Mouse (Mus musculus) cerebellum, postnatal 25 days (tissue): ENCODE measurements at regions not wholly inside any gene's neighbourhood (a gene's known extent, or its start where the extent isn't known, plus 50 kb on each side); places are given as distances from the start of the nearest gene placed in this dataset.
"Not testable (repeated sequence)": the region's sequence is repeated elsewhere in the genome, so short reads cannot be mapped to it uniquely, and the experiment has no call there.

Source experiments
- DNase-seq, 2 experiments: peaks; one replicate each; pipeline ENCODE4 v3.0.0; 2021; ENCODE audit warnings: mixed read lengths in 2 of 2

DNA sequence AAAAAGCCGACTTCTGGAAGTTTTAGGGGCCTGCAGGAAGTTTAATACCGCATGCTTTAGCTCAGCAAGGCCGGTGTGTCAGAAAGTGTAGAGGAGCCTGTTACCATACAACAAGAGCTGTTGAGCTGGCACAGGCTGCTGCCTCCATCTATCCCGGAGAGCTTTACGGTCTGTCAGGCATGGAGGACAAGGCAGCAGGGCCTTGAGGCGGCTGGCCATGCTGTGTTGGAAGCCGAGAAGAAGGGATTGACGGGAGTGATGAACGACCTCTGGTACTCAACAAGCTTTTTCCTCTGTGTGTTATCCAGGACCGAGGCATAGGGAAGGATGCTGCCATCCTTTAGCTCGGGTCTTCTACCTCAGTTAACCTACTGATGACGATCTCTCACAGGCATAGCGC lies 146.8 kb upstream of the Mocs1 start:
- DNase-seq, result no peak

DNA sequence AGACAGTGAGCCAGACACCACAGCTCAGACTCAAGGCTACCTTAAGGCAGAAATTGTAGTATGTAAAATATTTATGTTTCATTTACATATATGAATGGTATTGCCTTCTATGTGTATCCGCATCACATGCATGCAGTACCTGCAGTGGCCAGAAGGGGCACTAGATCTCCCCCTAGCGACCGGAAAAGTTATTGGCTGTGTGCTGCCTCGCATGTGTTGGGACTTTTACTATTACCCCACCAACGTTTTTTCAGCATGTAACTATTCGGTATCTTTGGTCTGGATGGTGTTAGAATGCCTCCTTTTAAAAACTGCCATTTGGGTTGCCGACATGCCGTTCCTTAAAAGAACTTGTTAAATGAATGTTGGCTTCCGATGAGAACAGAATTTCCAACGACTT lies 145.7 kb upstream of the Mocs1 start:
- DNase-seq, result peak in 1 of 2 experiments; percentile 15

DNA sequence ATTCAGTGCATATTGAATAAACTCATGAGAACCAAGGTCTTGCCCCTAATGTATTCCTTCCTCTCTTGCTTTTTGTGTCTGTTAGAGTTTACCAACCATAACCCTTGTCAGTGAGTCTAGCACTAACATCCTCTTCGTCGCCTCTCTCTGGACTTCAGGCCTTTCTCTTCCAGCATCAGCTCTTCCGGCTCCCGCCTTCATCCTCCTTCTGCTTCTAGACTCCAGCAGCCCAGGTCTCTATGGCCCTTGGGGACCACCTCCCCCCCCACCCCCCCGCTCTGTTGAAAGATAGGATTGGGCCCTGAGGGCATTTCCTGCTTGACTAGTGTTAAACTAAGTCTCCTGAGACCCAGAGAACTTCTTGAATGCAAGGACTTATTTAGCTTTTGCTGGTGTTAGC lies 144.7 kb upstream of the Mocs1 start:
- no peak for DNase-seq

DNA sequence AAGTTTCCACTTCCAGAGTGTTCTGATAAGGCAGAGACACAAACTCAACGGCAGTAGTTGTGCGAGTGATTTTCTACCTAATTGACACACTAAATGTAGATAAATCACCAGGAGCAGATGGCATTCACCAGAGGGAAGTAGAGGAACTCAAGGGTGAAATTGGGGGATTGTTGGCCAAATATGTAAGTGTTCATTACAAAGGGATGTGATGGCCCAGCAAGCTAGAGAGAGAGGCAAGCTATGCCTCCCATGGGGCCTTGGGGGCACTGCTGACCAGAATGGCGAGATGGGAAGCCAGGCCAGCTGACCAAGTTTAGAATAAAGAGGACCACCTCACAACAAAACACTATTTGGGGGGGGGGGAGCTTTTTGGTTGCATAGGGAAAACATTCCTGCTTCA lies 136.5 kb upstream of the Mocs1 start:
- peak in 1 of 2 experiments; percentile 27 for DNase-seq

DNA sequence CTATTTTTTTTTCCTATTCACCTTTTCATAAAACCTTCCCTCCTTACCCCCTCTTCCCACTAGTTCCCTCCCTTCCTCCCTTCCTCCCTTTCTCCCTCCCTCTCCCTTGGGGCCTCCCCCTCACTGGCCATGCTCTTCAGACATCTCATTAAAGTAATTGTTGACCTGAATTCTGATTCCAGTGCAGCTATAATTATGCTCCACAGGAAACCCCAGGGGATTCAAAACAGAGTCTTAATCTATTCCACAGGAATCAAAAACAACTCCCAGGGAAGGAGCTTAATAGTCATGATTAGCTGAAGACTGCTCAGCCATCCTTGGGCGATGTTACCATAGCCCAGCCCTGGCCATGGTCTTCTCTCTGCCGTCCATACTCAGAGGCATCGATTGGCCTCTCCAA lies 123.7 kb upstream of the Mocs1 start:
- no peak for DNase-seq

DNA sequence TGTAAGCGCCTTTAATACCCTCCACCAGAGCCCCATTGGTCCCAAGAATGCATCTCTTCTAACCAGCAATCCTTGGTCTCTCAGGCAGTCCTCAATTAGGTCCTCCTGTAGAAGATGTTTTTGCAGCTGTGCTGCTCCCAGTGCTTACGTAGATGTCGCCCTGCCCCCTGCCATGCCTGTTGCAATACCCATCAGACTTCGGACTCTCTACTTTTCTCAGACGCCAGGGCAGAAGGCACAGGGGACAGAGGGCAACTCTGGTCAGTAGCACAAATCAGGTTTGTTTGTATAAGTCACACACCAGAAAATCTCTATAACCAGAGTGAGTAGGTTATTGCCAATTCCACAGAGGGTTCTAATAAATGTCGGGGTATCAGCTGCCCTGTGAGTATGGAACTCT lies 123.0 kb upstream of the Mocs1 start:
- no peak for DNase-seq

DNA sequence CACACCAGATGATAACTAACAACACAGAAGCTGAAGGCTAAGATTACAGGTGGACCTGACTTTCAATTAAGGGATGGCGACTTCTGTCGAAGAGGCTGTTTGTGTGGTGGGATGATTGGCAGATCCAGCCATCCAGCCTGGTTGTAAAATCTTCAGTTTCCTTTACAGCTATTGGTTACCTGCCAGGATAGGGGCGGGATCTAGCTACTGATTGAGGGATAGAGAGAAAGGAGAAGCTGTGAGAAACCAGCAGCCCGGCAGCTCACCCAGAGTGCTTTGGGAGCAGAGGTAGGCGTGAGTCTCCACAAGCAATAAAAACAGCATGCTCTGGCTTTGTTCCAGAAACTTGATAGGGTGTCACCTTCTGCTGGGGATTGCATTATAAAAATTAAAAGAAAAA lies 119.1 kb upstream of the Mocs1 start:
- DNase-seq, result peak; percentile 12 to 49

DNA sequence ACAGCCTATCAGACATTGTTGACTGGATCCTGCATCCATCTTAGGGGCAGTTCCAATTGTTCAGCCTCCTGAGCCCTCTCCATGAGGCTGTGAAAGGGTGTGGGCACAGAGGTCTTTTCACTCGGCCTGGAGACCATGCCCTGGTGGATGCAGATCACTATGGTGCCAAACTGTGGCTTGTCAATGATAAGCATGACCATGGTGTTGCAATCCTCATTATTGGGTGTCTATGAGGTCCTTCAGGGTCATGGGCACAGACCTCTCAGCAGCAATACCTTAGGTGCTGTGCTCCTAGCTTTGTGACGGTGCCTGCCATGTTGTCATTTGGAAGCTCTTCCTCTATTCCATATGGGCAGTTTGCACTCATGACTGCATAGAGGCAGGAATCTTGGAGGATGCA lies 114.0 kb upstream of the Mocs1 start:
- DNase-seq, result no peak

DNA sequence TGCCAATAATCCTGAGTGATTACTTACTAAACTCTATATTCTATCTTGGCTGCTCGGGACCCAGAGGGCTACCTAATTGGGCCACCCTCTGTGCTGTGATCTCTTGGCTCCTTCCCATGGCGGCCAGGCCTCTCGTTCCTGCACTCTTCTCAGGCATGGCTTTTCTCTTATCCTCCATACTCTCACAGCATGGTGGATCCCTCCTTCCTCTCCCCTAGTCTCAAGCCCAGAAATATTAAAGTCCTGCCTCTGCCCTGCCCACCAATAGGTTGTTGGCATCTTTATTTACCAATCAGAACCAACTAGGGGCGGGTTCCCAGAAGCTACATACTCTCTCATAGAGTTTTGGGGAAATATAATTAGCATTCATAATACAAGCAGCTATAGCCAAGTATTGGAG lies 100.6 kb upstream of the Mocs1 start:
- no peak for DNase-seq

DNA sequence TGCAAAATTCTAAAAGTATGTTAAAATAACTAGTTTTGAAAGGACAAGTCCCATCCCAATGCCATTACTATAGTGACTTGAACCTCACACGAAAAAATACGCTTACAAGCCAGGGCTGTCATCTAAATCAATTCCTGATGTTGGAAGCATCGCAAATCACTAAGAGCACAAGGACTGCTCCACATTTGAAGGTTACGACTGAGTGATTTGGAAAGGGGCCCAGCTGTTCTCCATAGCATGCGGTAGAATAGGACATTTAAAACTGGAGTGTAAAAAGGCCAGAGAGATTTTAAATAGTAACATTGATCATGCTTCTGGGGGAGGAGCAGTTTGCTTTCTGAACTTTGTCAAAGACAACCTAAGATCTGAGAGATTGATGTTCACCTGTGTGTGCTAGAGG lies 92.8 kb upstream of the Mocs1 start:
- DNase-seq, result no peak

DNA sequence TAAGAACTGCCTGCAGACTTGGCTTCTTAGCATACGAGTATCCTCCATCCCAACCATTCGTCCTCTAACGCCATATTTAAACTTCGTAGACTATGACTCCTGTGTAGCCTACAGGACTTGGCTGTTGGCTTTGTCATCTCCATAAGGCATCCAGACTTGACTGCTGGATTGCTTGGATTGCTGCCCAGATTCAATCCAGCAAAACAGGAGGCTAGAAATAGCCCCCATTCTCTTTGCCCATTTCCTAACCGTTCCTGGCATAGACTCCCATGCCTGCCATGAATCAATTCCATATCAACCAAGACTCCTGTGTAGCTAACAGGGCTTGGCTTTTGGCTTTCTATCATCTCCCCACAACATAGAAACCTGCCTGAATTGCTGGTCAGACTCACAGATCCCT lies 90.3 kb upstream of the Mocs1 start:
- no peak for DNase-seq

DNA sequence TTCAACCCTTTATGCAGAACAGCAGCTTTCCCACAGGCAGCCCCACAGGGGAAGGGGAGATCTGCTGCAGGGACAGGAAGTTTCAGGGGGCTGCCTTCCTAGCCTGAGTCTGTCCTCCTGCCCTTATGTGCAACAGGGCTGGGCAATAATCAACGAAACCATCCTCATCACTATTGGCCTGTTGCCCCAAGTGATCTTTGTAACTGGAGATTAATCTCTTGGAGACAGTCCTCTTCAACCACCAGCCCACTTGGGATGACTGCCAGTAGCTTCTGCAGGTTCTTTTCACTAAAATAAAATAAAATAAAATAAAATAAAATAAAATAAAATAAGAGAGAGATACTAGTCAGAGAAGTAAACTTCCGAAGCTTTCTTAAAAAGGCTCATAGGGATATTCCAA lies 85.5 kb upstream of the Mocs1 start:
- DNase-seq, result no peak

DNA sequence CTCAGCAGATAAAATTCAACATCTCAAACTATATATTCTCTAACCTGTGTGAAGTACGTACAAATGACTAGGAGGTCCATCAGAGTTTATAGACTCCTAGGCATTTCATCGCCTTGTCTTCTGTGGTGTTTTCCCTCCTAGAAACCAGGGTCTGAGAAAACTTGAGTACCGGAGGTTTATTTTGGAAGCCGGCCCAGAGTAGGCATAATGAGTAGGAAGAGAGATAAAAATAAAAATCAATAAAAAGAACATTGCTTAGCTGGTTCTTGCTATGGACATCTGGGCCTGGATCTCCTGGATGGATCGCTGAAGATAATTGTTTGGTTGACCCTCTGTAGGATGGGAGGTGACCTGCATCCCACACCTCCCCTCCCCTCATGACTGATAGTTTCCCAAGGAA lies 81.5 kb upstream of the Mocs1 start:
- DNase-seq, result no peak

DNA sequence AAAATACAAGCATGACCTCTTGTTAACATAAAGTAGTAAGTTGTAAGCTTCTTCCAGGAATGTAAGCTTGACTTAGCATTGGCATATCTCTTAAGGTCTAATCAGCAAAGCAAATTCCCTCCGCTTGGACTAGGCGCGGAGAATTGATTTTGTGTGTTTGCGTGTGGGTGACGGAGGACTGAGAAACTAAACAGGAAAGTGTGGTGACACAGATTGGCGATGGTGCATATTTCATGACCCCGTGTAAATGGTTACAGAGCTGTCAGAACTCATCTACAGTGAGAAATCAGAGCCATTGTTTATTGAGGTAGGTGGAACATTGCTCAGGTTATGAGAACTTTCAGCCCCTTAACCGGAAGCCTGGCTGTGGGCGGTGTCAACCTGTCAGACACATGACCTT lies 78.8 kb upstream of the Mocs1 start:
- DNase-seq, result no peak

DNA sequence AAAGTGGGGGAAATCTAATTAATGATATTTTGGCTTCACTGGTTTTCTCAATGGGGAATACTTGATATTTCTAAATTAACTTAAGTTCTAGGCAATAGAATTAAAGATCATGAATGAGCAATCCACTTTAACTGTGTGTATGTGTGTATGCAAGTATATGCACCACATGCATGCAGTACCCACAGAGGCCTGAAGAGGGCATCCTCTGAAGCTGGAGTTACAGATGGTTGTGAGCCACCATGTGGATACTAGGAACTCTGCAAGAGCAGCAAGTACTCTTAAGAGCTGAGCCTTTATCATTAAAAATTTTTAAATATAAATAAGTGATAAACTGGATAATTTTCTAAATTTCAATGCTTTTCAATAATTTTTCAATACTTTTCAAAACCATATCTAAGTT lies 69.0 kb upstream of the Mocs1 start:
- no peak for DNase-seq

DNA sequence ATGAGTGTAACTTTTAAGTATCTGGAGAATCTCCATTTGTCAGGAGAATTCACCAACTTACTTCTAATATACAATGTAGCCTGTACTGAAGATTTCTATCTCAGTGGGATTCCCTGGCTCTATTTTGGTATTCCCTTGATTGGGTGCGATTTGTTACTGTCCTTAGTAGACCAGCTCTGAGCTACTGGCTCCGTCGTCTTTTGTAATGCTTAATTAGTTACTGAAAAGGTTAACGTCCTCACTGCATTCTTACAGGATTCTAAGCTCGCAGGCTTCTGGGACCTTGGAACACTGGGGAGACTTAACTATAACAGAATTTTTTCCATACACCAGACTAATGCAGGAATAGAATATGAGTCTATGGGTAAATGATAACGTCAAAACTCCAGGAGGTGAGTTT lies 67.9 kb upstream of the Mocs1 start:
- not testable (repeated sequence) for DNase-seq

DNA sequence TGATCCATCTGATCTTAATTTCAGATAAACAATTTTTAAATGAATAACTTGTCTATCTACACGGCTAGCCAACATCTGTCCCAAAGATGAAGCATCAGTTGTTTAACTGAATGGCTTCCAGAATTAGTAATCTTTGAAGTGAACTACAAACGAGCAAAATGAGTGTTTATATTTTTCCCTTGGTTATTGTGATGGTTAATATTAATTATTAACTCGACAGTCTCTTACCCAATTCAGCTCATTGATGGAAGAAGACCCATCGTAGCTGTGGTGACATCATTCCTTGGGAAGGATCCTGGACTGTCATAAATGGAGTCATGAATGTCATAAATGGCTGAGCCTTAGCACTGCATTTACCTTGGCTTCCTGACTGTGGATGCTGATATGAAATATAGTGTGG lies 60.4 kb upstream of the Mocs1 start:
- DNase-seq, result no peak

DNA sequence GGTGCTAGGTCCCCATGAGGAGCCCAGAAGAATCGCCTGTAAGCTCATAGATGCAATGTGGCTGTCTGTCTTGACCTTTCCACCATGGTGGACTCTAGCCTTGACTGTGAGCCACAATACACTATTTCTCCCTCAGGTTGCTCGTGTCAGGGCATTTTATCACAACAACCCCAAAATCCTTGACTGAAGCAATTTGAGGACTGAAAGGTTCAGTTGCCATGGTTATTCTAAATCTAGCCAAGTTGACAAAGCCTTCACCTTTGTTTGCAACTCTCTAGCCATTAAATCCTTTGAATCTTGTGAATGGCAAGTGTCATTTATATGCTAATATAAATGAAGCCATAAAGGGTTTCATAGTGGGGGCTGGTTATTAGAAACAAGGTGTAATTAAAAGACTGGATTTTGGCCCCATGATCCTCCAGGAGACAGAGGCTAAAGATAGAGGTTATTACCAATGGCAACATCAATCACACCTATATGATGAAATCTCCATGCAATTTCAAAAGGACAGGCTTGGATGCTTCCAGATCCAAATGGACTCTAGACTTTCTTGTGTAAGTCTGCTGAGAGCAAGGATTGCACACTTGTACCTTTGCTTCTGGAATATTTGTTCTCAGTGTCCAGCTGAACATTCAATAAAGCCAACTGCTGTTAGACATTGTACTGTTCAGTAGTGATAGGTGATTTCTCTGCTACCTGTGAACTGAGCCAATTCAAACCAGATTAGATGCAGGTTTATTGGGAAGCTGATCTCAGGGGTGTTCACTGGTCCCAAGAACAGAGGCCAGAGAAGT lies 59.5 kb upstream of the Mocs1 start:
- no peak for DNase-seq

DNA sequence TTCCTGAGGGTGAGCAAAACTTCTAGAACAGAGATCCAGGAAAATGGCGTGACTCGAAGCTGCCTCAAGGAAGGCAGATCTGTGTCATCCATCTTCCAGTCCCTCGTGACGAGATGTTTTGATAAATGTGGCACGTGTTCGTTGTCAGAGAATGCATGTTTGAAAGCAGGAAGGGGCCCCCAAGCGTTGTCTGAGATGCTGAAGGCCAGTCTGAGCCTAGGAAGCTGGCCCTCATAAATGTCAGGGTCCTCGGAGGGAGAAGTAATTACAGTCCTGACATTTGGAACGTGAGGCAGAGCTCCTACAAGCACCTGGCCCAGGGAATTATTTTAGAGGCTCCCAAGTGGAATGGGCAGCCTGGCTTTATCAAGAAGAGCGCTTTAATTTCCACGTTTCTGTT lies 50.5 kb upstream of the Mocs1 start:
- no peak for DNase-seq
